Mouse (Mus musculus) right cerebral cortex, postnatal 4 days (tissue): Measurements from ENCODE around the gene Prok2.

Experiments used
- DNase-seq: peaks from one replicate; pipeline ENCODE4 v3.0.0-alpha.2; 2022

Gene Prok2

GRCm38 (mm10) chr6:99725971-99726561, at the start of gene Prok2:
TSS of gene Prok2 (minus strand) at chr6:99726392.
- peak; percentile 19 for DNase-seq

DNA sequence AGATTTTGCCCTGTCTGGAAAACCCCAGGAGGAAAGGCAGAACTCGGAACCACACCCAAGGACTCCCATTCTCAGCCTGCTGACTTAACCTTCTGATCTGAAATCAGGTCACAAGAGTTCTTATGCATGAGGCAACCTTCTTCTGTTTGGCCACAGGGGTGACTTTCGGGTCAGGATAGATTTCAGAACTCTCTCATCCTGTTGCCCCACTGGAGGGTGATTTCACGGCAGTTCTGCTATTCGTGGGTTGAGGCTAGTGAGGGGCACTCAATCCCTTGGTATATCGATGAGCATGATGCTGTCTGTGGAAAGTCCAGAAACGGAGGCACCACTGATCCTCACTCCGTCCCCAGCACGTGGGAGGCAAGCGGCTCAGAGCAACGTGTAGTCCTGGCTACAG, 48.5 kb upstream of the Prok2 start:
- no peak for DNase-seq

GRCm38 (mm10) chr6:99768495-99768894, 42.3 kb upstream of the Prok2 start:
- no peak for DNase-seq

DNA sequence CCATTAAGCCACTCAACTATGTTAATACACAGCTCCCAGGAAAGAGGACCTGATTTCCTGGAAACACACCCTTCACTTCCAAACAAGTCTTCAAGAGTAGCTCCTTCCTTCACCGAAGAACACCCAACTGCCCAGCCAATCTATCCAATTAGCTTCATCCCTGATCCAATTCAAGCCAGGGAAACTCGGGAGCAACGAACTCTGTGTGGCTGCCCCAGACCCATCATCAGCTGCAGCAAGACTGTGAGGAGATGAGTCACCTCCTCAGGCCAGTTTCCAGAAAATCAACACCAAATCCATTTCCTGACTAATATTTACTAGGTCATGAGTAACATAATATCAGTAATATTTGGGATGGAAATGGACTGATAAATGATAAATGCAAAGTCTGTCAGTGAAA, 38.7 kb upstream of the Prok2 start:
- DNase-seq = no peak

DNA sequence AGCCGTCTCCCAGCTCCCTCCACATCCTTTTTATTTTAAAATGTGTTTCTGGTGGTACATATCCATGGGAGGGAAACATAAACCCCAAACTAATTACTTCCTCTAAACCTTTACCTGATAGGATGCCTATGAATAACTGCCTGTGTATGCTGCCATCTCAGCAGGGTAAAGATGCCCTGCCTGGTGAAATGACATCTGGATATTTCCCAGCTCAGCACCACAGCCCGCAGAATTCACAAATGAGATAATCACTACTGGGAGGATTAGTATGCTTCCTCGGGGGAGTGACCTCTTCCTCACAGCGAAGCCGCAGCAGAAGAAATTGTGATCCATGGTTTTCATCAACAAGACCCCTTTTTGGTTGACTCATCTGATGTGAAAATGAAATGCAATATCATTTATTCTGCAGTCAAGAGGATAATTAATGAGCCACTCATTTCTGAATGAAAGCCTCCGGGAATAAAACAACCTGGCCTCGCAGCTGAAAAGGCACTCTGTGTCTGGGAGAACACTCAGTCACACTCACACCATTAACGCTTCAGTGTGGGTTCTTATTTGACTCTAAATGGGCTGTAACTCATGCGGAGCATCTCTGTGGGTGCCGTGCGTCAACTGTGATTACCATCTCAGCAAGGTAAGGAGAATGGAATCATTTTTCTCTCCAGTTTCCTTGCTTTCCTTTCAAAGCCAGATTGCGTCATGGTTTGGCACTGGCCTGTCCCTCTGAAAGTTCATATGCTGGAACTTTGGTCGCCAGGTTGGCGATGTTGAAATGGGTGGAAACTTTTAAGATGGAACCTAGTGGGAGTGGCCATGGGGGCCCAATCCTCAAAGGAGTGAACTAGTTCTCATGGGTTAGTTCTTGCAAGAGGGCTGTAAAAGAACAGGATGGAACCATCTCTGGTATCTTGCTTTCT, 36.1 kb upstream of the Prok2 start:
- DNase-seq = no peak

GRCm38 (mm10) chr6:99756105-99756504, 29.9 kb upstream of the Prok2 start:
- no peak for DNase-seq

DNA sequence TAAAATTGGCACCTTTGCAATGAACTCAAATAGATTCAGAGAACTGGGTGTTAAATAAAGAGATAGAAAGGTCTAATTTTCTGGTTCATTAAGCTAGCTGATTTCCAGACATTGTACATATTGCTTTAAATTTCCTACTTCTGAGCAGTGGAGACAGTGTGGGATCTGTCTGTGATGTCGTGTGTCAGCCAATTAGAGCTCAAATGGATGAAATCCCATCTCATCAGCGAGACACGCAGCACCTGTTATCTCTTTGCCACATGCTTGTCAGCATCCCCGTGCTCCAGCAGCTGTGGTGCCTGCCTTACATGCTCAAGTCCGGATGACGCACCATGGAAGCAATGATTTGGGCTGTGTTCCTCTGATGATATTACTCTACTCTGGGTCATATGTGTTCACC, 25.1 kb upstream of the Prok2 start:
- DNase-seq = no peak

- no peak for DNase-seq
These were observed 20.1 kb upstream of the Prok2 start for GRCm38 (mm10) chr6:99746275-99746674.

DNA sequence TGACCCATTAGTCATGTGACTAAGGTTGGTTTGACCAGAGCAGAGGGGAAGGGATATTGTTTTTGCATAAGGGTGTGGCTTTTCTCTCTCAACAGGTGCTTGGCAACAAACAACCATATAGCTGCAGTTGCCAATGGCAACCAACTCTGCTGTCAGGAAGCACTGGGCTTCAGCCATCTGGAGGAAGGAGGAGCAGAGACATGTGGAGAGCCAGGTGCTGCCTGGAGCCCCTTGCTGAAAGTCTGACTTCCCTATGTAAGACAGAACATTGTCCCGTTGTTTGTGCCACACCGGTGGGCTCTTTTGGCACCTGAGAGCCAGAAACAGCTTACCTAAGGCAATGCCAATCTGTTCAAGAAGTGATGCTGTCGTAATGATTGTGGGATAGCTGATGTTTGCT, 16.7 kb upstream of the Prok2 start:
- no peak for DNase-seq

DNA sequence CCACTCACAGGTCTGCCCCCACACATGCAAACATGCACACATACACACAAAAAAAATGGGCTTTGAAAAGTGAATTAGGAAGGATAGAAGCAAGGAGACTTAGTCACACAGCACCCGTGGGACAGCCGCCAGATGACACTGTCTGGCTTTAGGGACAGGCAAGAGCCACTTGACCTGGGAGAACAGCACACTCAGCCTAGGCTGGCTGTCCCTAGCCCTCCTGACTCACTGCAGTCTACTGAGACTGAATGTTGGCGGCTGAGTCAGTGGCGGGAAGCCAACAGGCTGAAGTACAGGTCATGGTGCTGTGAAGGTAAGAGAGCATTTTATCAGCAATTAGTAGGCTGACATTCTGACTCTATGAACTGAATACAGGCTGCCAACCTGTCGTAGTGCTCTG, 8.5 kb upstream of the Prok2 start:
- DNase-seq = no peak

- DNase-seq = no peak
These were observed 6.5 kb upstream of the Prok2 start for GRCm38 (mm10) chr6:99732673-99733072.

DNA sequence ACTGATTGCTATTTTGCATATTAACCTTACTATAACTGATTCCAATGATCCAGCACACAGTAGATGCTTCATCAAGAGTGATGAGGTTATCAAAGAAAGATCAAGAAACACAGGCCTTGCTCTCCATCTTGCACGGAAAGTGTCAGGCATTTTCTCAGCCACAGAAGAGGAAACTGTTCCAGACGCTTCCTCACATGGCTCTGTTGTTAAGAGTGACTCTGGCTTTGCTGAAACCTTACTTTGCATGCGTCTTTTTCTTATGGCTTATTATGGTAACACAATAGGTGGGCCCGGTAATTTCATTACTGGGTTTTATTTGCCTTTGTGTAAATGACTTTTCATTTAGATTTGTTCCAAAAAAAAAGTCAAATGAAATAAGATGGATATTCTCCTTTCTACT, 5.7 kb upstream of the Prok2 start:
- DNase-seq = no peak

GRCm38 (mm10) chr6:99729853-99730252, 3.7 kb upstream of the Prok2 start:
- DNase-seq = no peak

DNA sequence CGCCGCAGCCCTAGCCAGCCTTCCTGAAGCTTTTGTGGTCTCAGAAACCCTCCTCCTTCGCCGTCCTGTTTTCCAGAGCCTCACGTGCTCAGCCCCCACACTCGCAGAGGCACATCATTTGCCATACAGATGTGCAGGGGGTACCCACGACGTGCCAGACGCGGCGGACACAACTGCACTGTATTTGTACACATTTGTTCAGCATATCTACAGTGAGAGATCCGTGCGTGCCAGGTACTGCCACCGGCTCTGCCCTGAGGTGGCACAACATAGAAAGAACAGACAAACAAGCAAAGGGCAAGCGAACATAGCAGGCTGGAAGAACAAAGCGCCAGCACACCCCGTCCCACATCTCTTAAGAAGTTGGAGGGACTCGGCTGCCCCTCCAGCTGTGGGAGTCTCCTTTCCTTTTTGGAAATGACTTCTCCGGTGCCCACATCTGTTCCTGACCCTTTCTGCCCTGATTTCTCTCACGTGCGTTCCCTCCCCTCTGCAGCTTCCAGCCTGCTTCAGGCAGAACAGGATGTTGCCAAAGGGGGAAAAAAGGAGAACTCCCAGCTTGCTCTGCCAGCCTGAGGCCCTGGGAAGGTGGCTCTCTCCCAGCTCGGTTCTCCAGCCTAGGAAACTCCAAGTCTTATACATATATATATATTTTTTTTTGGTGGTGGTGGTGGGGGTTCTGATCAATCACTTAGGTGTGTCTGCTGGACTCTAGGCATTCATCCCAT, 548 bp upstream of the Prok2 start:
- DNase-seq = no peak

DNA sequence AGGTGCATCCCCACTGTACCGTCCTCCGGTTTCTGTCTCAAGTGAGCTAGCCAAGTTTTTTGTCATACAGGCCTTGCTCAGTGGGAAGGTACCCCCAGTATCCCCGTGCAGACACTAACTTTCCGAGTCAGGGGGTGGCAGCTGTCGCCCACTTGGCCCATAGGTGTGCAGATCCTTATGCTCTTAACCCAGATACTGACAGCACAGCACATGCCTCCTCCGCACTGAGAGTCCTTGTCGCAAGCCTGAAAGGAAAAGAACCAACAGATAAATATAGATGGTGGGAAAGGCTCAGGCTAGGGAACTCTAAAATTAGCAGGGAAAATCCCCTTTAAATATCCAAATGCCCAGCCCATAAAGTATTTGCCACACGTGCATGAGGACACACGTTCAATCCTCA, 3.8 kb downstream of the Prok2 start:
- no peak for DNase-seq

DNA sequence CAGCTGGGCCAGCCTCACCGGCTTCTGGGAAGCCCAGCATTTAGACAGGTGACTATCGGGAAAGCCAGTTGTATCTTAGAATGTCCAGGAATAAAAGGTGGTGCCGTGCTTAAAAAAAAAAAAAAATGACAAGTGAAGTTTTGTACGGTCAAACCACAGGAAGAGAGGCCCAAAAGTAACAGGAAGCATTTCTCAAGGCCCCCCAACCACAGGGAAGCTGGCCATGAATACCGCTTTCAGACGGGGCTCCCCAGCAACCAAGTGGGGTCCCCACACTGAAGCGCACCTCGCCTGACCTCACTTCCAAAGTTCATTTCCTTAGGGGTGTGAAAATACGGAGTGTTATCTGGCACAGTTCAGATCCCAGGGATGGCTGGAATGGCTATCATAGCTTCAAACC, 5.2 kb downstream of the Prok2 start:
- no peak for DNase-seq

DNA sequence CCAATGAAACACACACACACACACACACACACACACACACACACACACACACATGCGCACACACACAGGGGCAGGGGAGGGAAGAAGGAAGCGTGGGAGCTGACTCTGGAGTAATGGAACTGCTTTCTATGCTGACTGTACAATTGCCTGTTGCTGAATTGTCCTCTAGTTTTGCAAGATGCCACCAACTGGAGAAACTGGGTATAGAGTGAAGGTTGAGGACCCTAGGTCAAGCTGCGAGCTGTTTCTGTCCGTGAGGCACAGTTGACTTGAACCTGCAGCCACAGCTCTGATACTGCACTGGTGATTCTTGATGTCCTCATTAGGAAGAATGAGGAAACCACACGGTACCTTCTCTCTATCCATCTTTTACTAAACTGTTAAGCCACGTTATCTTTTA, 10.3 kb downstream of the Prok2 start:
- no peak for DNase-seq

GRCm38 (mm10) chr6:99715191-99715590, 11.0 kb downstream of the Prok2 start:
- no peak for DNase-seq

DNA sequence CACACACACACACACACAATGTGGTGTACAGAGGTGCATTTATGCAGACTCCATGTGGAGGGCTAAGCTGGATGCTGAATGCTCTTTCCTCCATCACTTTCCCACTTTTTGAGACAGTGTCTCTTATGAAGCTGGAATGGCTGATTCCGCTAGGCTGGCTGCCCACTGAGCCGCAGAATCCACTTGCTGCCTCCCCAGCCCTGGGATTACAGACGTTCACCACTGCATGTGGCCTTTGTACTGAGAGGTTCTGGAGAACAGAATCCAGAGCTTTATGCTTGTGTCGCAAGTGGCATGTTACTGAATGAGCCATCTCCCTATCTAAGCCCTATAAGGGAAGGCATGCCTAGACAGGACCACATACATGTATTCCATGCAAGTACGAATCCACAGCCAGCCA, 12.9 kb downstream of the Prok2 start:
- no peak for DNase-seq

GRCm38 (mm10) chr6:99711576-99712101, 14.6 kb downstream of the Prok2 start:
- no peak for DNase-seq

GRCm38 (mm10) chr6:99700484-99700883, 25.7 kb downstream of the Prok2 start:
- no peak for DNase-seq

- DNase-seq = peak; percentile 48
These were observed 33.0 kb downstream of the Prok2 start for GRCm38 (mm10) chr6:99692916-99693841.
